Mouse (Mus musculus): ENCODE measurements around the gene Itsn1.

Gene Itsn1

DNA sequence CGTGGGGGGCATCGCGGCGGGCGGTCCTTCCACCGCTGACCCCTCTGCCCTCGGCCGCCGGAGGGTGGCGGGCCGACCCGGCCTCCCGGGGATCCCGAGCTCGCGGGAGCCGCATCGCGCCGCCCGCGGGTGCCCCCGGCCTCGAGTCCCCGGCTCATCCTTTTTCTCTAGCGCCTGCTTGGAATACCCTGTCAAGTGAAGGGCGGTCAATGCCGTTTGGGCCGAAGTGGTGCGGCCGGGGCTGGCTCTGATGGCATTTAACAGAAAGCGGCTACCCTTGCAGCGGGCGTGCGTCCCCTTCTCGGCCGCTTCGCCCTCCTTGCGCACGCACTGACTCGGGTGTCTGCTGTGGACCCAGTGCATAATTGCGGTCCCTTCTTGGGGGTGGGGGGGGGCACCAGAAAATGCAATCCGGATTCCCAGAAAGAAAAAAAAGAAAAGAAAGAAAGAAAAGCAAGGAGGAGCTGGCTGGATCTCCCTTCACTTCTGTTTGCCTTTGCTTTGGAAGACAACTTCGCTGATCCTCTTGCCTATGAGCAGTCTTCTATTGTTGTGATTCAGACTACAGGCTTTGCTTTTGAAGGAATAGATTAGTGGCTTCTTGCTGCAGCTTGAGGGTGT is 850 bp downstream of the Itsn1 start:
- in situ Hi-C loops (cut with MboI; ENCODE audit: low sequenced_read_pairs) = loop anchor here (10.0 kb wide), 1 partner anchor 185 kb away; no protein-coding TSS in a partner anchor

DNA sequence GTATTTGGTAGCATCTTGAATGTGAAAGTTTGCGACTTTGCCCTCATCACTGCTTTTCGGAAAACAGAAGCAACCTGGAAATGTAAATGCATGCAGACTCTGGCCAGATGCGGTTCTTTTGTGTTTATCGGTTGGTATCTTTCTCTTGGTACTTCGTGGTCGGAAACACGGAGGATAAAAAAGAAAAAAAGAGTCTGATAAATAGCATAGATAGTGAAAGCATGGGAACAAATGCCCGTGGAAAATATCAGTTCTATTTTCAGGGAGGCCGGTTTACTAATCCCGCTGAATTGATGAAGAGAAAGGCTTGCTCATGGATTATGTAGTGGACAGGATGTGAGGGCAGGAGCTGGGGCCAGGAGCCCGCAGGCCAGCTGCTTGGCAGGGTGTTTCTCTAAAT is 1.4 kb downstream of the Itsn1 start:
- in situ Hi-C loops (cut with MboI; ENCODE audit: low sequenced_read_pairs) = no loop called here

- in situ Hi-C loops (cut with MboI; ENCODE audit: low sequenced_read_pairs) = no loop called here
These were observed 3.7 kb downstream of the Itsn1 start for GRCm38 (mm10) chr16:91732816-91733215.

DNA sequence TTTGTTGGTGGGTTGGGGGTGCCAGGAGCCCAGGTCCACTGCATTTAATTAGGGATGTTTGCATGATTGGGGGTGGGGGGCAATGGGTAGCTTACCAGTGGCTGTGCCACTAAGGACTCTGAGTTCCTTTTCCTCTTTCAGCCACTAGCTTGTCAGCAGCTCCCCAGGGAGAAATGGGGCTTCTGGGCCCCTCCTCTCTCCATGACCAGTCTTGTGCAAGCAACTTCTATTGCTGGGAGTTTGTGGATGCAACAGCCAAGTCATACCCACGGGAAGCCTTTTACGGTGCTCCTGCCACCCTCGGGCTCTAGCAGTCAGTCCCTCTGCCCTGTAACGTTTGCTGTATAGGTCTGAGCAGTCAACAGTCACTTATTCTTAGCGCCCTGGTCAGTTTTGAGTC is 5.7 kb downstream of the Itsn1 start:
- in situ Hi-C loops (cut with MboI; ENCODE audit: low sequenced_read_pairs) = no loop called here

- in situ Hi-C loops (cut with MboI; ENCODE audit: low sequenced_read_pairs) = no loop called here
These were observed 7.2 kb downstream of the Itsn1 start for GRCm38 (mm10) chr16:91736046-91736816.

DNA sequence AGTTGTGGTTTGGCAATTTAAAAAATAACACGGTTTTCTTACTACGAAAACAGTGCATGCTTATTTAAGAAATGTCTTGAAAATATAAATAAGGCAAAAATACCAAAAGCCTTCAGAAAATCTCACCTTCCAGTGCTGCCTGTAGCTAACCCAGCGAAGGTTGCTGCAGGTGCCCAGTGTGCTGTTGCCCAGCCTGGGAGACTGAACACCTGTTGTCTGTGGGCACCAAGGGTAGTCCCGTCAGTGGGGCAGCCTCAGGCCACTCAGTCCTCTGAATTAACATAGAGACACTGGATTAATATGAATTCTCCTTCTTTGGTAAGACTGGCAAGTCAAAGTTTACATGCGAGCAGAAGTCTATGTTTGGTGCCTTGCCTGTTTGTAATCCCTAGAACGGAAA is 9.4 kb downstream of the Itsn1 start:
- in situ Hi-C loops (cut with MboI; ENCODE audit: low sequenced_read_pairs) = no loop called here

GRCm38 (mm10) chr16:91740184-91740917 is 11.3 kb downstream of the Itsn1 start:
- in situ Hi-C loops (cut with MboI; ENCODE audit: low sequenced_read_pairs) = no loop called here

DNA sequence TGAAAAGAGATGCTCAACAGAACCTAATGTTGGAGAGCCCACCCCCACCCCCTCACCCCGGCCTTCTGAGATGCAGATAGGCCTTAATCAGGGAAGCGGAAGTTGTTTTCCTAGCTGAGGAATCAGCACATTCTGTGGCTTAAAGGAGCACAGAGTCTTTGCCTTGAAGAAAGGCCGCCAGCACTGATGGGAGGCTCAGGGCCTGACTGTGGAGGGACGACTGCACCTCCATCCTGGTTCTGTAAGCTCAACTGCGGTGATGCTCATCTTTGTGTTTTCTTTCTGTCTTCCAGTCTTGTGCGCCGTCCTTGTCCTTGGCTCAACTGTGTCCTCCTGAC is 11.8 kb downstream of the Itsn1 start:
- in situ Hi-C loops (cut with MboI; ENCODE audit: low sequenced_read_pairs) = no loop called here

DNA sequence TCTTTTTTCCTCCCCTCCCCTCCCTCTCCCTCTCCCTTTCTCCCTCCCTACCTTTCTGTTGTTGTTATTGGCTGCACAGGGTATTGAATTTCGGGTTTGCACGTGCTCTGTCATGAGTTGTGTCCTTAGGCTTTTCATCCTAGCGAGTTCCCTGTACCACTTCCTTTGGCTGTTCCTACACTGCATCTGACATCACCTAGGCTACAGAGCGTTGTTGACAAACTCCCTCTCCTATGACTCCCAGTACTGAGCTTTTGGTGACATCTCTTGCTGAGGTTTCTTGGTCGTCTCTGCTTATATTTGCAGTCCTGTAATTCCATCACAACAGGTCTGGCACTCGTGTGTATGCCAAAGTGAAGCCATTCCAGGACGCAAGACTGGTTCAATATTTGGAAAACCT is 14.0 kb downstream of the Itsn1 start:
- in situ Hi-C loops (cut with MboI; ENCODE audit: low sequenced_read_pairs) = no loop called here

- in situ Hi-C loops (cut with MboI; ENCODE audit: low sequenced_read_pairs) = no loop called here
These were observed 17.2 kb downstream of the Itsn1 start for GRCm38 (mm10) chr16:91746101-91746950.

DNA sequence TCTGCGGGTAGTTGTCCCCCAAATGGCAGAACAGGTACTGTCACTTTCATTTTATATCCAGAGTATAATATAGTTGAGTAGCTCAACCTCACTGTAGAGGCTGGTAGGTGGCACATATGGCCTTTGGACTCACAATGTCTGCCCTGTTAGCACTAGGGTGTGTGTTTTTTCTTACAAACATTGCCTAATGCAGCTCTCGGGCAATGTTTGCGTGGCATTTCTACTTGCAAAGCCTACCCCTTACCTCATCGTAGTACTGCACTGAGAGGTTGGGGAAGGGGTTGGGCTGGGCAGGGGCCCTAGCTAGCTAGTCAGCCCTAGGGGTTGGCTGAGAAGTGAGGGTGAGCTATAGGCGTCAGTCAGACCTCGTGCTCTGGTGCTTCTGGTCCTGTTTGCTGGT is 18.5 kb downstream of the Itsn1 start:
- in situ Hi-C loops (cut with MboI; ENCODE audit: low sequenced_read_pairs) = no loop called here

- in situ Hi-C loops (cut with MboI; ENCODE audit: low sequenced_read_pairs) = no loop called here
These were observed 22.7 kb downstream of the Itsn1 start for GRCm38 (mm10) chr16:91751644-91752385.

DNA sequence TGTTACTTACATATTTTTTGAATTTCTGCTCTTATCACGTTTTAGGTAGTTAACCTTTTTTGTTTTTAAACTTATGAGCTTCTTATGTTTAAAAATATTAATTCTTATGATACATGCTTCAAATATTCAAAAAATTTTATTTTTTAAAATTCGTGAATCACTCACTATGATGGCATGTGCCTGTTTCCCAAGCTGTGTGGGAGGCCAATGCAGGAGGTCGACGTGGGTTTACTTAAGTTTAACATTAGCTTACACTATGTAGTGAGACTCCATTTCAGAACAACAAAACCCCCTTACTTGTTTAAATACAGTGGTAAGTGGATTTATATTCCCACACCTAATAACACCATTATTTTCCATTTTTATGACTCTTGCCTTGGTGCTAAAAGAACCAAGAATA is 24.5 kb downstream of the Itsn1 start:
- in situ Hi-C loops (cut with MboI; ENCODE audit: low sequenced_read_pairs) = no loop called here

GRCm38 (mm10) chr16:91754957-91755356 is 25.9 kb downstream of the Itsn1 start:
- in situ Hi-C loops (cut with MboI; ENCODE audit: low sequenced_read_pairs) = no loop called here

DNA sequence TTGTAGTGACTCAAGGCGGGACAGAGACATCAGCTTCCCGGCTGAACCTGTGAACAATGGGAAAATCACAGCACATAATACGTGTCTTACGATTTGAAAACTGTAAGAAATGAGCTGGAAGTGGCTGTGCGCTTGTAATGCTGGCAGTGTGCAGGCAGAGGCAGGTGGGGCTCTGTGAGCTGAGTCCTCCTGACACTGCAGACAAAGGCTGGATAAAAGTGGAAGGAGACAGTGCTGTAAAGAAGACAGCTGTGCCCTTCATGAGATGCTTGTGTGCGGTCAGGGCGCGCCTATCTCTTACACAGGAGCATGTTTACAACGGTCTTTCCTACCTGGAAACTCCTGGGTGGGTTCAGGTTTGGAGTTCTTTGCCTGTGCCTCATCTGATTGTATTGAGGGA is 32.1 kb downstream of the Itsn1 start:
- in situ Hi-C loops (cut with MboI; ENCODE audit: low sequenced_read_pairs) = no loop called here

GRCm38 (mm10) chr16:91761761-91762160 is 32.7 kb downstream of the Itsn1 start:
- in situ Hi-C loops (cut with MboI; ENCODE audit: low sequenced_read_pairs) = no loop called here

DNA sequence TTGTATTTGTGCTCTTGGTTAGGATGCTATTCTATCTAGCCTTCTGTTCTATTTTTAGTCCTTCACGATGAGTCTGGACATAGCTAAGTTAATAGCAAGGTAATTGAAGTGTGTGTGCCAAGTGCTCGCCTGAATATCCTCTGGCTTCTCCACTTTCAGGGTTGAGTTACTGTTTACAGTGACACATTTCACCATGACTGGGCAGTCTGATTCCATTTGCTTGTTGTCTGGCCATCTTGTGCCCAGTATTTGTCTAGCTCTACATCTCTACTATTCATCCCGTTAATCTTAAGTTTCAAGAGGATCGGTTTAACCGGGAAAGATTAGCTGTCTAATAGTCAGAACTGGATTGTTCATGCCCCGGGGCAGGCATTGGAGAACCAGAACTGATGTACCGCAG is 33.4 kb downstream of the Itsn1 start:
- in situ Hi-C loops (cut with MboI; ENCODE audit: low sequenced_read_pairs) = no loop called here

GRCm38 (mm10) chr16:91763975-91764374 is 34.9 kb downstream of the Itsn1 start:
- in situ Hi-C loops (cut with MboI; ENCODE audit: low sequenced_read_pairs) = no loop called here

DNA sequence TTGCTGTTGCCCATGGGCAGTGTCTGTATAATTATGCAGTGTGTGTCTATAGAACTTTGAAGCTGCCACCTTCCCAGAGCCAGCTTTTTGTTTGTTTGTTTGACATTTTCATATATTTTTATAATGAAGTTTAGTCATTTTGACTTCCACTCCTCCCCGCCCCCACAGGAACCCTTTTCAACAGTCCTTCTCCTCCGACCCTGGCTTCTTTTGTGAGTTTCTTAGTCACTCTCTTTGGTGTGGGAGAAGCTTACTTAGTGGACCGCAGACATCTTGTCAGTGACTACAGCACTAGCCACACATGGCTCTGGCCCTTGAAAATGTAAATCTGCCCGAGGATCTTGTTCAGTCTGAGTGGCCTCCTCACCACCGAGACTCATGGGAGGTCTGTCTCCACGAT is 35.3 kb downstream of the Itsn1 start:
- in situ Hi-C loops (cut with MboI; ENCODE audit: low sequenced_read_pairs) = no loop called here

DNA sequence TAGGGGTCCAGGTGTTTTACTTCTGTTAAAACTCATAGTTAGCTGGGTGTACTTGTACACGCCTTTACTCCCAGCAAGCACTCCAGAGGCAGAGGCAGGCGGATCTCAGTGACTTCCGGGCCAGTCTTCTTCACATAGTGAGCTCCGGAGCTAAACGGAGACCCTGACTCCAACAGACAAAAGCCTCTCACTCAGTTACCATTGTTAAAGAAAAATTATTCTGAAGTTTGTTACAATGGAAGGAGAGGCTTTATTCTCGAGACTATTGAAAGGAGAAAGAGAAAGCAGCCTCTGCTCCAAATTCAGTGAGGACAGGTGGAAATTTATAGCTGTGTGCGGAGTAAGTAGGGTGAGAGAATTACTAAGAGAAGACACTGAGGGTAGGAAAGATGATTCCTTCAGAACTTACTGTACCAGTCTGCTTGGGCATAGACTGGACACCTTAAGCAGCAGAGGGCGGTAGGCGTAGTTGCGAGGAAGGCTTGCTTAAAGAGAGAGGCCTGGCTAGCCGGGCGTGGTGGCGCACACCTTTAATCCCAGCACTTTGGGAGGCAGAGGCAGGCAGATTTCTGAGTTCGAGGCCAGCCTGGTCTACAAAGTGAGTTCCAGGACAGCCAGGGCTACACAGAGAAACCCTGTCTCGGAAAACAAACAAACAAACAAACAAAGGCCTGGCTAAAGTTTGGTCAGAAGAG is 36.2 kb downstream of the Itsn1 start:
- in situ Hi-C loops (cut with MboI; ENCODE audit: low sequenced_read_pairs) = no loop called here

Data from CH12F3 (cell line).